Mouse (Mus musculus): ENCODE measurements around the gene Pnldc1.

The Pnldc1 gene

GRCm38 (mm10) chr17:12857395-12857794 is 52.6 kb downstream of the Pnldc1 start:
- DNase-seq (ENCODE audit: low spot score in 2 of 2): no peak

GRCm38 (mm10) chr17:12854386-12854785 is 55.6 kb downstream of the Pnldc1 start:
- no peak for DNase-seq (ENCODE audit: low spot score in 2 of 2)

- no peak for DNase-seq (ENCODE audit: low spot score in 2 of 2)
Observed at GRCm38 (mm10) chr17:12853821-12854220, 56.2 kb downstream of the Pnldc1 start.

- no peak for DNase-seq (ENCODE audit: low spot score in 2 of 2)
Observed at GRCm38 (mm10) chr17:12851689-12852088, 58.3 kb downstream of the Pnldc1 start.

- DNase-seq (ENCODE audit: low spot score in 2 of 2): no peak
Observed at GRCm38 (mm10) chr17:12849778-12850382, 60.1 kb downstream of the Pnldc1 start.

GRCm38 (mm10) chr17:12847736-12848135 is 62.3 kb downstream of the Pnldc1 start:
- no peak for DNase-seq (ENCODE audit: low spot score in 2 of 2)

GRCm38 (mm10) chr17:12846474-12846873 is 63.6 kb downstream of the Pnldc1 start:
- no peak for DNase-seq (ENCODE audit: low spot score in 2 of 2)

GRCm38 (mm10) chr17:12845862-12846261 is 64.2 kb downstream of the Pnldc1 start:
- DNase-seq (ENCODE audit: low spot score in 2 of 2): no peak

- DNase-seq (ENCODE audit: low spot score in 2 of 2): no peak
Observed at GRCm38 (mm10) chr17:12844540-12844939, 65.5 kb downstream of the Pnldc1 start.

GRCm38 (mm10) chr17:12843826-12844225 is 66.2 kb downstream of the Pnldc1 start:
- no peak for DNase-seq (ENCODE audit: low spot score in 2 of 2)

GRCm38 (mm10) chr17:12839475-12840267 is 70.4 kb downstream of the Pnldc1 start:
- DNase-seq (ENCODE audit: low spot score in 2 of 2): no peak
